Mouse (Mus musculus) G1E-ER4 (cell line): ENCODE measurements around the gene Zfp64. TPM values are rescaled to one million over a fixed set of nuclear protein-coding genes. Genes with fewer than 3 reads are reported as not detected.

Experiments
- GATA1 ChIP-seq: IDR thresholded peaks from one replicate; pipeline ENCODE4 v1.8.0; 2012; ENCODE audit warnings: low read length, inconsistent platforms
- polyA plus RNA-seq: library from polyadenylated mRNA; stranded (reverse); fragments of >175 nt; gene quantifications from 2 replicates; pipeline ENCODE4 v1.2.3, GENCODE M21; 2012

Zfp64 gene
- polyA plus RNA-seq, 1 experiment, result 119 TPM

DNA sequence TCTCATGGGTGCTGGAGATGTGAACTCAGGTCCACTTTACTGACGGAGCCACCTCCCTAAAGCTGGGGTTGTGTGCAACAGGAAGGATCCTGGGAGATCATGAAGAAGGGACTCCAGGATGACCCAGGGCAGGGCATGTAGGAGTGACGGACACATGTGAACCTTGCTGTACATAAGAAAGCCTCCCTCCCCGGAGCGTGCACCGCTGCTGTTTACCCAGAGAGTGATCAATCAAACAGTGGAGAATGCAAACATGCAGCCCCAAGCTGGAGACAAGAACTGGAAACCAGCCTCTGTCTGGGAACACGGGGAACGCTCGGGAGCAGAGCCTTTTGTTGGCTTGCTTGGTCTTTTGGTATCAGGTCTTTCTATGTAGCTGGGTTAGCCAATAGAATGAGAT is 76.7 kb downstream of the Zfp64 start:
- no peak for TF ChIP-seq GATA1

DNA sequence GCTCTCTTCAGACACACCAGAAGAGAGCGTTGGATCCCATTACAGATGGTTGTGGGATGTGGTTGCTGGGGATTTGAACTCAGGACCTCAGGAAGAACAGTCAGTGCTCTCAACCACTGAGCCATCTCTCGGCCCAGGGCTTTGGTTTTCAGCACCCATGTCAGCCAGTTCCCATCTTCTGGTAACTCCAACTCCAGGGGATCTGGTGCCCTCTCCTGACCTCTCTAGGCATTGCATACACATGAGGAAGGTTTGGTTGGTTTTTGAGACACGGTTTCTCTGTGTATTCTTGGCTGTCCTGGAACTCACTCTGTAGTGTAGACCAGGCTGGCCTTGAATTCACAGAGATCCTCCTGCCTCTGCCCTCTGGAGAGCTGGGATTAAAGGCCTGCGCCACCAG is 77.2 kb downstream of the Zfp64 start:
- TF ChIP-seq GATA1, result no peak

DNA sequence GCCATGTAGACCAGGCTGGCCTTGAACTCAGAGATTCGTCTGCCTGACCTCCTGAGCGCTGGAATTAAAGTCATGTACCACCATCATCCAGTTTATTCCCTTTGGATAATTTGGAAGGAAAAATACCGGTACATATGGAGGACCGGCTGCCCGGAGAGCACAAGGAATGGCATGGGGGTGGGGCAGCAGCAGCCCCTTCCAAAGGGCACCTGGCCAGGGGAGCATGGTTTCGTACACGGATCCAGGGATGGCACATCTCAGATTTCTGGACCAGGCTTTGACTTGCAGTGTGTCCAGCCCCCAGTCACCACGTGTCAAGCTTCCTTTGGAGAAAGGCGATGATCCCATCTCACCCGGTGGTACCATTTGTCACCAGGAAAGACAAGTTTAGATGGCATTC is 78.8 kb downstream of the Zfp64 start:
- TF ChIP-seq GATA1, result no peak

DNA sequence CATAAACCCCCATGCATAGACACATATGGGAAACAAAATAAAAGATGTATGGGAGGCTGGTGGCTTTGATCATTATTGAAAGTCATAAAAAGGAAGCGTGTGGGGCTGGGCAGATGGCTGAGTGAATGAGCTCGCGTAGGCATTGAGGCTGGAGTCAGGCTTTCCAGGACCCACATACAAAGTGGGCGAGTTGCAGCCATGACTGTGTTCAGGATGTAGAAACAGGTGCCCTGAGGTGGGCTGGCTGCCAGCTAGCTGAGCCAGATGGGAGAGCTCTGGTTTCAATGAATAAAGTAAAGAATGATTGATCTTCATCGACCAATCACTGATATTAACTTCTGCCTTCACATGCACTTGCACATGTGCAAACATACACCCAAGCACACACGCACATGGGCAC is 80.9 kb downstream of the Zfp64 start:
- no peak for TF ChIP-seq GATA1

DNA sequence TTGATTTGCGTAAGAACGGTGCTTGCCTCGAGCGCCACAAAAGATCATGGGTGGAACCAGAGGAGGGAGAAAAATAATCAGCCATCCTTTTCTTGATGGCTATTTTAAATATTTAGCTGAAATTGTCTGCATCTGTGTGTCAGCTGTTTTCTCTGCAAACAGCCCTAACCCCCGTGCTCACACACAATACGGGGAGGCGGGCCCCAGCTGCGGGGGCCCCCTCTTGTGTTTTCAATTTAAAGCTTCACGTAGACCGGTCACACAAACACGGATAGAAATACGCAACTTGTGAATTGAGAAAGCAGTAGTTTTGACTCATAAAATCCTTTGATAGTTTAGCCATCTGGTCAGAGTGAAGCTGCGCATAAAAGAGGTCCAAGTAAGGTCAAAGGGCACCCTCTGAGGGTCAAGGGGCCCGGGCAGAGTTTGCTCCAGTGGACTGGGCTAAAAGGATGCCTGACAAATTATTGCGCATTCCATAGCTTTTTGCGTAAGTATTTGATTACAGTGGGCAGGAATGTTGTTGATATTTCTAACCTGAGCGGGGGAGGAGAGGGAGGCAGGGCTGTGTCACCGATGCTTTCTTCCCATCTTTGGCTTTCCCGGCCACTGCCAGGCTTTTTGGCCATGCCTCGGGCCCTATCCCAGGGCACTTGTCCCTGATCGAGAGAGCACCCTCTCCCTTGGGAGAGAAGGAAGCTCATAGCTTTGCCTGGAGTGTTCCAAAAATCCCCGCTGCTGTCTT is 83.4 kb downstream of the Zfp64 start:
- no peak for TF ChIP-seq GATA1

DNA sequence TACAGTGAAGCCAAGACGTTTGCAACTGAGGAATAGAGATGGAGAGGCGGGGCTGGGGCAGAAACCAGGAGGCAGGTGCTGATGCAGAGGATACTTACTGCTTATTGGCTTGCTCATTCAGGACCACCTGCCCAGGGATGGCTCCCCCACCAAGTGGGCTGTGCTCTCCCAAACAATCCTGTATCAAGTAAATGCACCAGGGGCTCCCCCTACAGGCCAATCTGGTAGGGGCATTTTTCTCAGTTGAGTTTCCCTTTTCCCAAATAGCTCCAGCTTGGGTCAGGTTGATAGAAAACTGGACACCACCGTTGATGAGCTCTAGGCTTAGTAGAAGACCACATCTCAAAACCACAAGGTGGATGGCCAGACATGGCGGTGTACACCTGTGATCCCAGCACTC is 84.9 kb downstream of the Zfp64 start:
- TF ChIP-seq GATA1, result no peak

DNA sequence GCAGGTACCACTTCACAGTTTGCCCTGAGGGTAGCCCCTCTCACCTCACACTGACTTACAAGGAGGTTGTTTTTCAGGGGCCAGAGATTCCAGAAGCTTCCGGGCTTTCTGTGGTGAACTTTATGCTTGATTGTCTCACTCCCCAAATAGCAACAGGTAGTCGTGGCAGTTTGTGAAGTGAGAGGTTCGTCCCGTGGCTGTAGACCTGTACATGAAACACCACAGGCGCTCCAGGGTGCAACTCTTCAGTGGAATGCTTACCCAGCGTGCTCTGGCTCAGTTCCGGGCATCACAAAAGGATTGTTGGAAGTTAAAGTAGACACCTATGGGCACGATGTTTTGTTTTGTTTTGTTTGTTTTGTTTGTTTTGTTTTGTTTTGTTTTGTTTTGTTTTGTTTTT is 88.4 kb downstream of the Zfp64 start:
- no peak for TF ChIP-seq GATA1

DNA sequence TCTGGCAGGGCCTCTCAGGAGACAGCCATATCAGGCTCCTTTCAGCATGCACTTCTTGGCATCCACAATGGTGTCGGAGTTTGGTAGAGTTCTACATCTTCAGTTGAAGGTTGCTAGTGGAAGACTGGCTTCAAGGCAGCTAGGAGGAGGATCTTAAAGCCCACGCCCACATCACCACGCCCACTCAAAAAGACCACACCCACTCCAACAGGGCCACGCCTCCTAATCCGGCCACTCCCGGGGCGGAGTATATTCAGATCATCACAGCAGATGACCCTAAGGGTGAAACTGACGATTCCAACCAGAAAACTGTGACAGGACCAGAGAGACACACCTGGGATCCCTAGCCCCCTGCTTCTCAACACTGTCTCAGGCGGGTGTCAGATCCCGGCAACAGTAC is 89.0 kb downstream of the Zfp64 start:
- no peak for TF ChIP-seq GATA1

DNA sequence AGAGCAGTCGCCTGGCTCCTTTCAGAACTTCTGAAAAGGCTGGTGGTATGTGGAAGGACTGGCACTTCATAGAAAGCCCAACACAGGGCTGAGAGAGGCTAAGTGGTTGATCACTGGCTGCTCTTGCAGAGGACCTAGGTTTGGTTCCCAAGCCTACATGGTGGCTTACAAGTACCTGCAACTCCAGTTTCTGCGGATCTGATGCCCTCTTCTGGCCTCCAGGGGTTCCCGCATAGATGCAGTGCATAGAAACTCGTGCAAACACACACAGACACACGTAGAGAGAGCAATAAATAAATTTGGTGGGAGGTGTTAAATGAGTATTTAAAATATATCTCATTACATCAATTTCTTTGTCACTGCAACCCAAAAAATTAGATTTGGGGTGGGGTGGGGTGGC is 90.5 kb downstream of the Zfp64 start:
- no peak for TF ChIP-seq GATA1

DNA sequence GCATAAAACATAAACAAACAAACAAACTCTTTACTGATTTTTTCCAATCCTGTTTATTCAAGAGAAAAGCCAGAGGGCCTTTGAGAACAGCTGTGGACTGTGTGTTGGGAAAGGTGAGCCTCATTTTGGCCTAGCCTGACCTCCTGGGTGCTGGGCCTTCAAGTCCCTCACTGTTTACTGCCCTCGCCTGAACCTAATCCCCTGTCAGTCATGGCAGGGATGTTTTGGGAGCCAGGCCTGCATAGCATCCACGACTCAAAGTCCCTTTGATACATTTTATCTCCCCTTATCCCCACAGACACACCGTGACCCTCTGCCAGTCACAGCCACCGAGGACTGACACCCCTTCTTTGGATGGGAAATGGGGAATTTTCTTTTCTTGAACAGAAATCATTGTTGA is 92.7 kb downstream of the Zfp64 start:
- no peak for TF ChIP-seq GATA1

DNA sequence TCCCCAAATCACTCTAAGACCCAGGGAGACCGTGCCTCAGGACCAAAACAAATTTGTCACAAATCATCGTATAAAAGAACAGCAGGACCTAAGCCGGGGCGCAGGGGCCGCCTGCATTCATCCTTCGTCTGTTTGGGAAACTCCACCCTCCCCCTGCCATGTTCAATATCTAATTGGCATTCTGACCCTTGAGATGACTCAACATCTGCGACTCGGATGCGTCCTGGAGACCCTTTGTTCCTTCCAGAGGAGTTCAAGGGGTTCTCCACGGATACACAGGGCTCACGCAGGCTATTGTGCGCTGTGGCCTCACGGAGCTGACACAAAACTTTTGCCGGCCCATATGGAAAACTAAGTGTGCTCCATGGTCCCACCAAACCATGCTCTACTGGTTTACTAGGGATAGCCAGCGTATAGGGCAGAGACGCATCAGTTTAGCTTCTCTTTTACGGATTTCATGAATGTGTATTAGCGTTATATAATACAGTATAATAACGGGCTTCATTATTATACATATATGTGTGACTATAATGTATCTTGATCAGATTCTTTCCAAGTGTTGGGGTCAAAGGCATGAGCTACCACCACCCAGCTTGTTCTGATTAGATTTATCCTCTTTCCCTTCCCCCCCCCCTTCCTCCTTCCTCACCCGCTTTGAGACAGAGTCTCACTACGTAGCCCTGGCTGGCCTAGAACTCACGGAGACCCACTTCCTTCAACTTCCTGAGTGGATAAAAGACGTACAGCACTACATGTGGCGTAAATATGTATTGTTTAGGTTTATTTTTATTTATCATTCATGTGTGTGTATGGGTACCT is 94.3 kb downstream of the Zfp64 start:
- TF ChIP-seq GATA1, result no peak

DNA sequence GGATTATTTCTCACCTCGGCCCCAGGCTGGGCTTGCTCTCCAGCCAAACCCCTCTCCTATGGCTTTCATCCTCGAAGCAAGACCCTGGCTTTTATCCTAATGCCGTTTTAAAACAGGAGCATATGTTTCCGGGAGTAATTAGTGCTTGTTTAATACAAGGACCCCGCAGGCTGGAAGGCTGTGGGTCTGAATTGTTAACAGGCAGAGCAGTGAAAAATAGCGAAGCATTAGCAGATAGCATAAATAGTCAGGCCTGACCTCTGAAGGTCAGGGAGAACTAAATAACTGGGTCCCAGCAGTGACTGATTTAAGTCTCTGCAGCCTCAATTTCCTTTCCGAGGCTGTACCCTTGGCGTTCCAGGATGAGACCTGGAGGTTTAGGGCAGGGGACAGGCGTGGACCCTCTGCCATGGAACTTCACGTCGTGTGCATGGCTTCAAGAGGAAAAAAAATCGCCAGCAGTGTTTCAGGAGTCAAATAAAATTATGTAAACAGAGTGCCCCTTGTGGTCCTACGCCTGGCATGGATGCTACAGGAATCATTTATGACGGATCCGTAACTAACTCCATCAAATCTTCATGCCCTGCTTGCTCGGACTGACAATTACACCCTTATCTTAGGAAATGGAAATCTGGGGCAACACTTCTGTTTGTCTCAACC is 95.2 kb downstream of the Zfp64 start:
- TF ChIP-seq GATA1, result no peak

DNA sequence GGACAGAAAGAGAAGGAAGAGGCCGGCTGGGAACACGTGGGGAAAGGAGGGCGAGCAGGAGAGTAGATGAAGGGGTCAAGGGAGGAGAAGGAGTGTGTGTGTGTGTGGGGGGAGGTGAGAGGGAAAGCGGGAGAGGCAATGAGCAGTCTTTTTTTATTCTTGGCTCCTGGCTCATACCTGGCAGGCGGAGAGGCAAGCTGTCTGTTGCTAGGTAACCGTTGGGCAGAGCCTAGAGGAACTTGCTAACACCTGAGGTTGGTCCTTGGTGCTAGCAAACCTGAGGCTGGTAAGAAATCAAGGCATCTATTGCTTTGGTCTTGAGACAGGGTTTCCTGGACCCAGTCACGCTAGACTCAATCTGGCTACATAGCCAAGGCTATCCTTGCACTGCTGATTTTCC is 98.7 kb downstream of the Zfp64 start:
- no peak for TF ChIP-seq GATA1

DNA sequence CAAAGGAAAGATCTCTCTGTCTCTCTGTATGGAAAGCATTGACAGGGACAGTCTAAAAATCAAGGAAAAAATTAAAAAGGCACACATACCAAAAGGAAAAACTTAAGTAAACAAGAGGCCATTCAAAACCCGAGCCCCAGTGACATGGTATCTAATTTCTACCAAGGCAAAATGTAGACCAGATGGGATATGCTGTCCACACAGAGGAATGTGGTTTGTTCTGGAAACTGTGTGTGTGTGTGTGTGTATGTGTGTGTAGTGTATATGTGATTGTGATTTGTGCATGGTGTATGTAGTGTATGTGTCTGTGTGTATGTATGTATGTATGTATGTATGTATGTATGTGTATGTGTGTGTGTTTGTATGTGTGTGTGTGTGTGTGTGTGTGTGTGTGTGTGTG is 100.6 kb downstream of the Zfp64 start:
- no peak for TF ChIP-seq GATA1

DNA sequence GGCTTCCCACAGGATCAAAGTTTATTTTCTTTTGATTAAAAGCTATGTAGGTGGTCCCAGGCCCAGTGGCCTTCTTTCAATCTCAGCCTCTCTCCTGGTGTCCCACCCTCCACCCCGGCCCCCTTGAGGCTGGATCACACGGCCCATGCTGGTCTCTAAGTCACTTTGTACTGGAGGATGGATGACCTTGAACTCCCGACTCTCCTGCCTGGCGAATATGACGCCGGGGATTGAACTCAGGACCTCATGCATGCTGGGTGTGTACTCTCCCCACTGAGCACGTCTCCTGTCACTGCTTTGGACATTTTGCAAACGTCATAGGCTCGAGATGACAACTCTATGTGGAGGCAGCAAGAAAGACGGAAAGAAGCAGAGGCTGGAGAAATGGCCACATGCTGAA is 103.8 kb downstream of the Zfp64 start:
- TF ChIP-seq GATA1, result no peak

DNA sequence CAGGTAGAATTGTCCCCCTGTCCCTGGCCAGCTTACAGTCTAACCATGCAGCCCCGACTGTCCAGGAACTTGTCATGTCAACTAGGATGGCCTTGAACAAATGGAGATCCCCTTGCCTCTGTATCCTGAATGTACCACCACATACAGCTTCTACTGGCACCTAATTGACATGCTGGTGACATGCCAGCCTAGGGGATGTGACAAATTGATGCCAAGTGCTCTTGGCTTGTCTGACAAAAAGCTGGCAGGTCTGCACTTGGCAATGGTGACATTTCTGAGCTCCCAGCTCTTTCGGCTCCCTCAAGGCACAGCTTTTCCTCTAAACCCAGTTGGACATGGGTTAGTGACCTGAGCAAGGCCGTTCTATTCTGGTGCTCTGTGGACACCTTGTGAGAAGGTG is 106.8 kb downstream of the Zfp64 start:
- no peak for TF ChIP-seq GATA1

DNA sequence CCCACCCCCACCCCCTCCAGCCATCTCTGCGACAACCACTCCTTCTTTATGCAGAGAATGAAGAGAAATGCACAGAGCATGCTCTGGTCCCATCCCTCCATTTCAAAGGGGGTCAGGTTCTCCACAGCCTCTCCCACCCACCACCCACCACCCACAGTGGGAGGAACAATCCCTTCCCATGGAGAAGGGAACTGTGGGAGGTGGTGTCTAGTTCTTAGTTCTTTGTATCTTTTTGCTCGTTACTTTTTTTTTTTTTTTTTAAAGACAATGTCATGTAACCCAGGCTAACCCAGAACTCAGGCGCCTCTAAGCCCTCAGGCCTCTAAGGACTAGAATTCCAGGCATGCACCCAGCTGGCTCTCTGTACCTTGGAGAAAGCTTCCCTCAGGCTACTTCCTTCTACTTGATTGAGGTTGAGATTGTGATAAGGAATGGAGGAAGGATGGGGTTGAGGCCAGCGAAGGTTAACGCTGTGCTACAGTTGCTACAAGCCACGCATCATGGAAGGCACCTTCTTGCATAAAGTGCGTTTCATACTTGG is 109.1 kb downstream of the Zfp64 start:
- TF ChIP-seq GATA1, result no peak

Other genes with a start within 250 kb of the Zfp64 start
- not detected in 2 replicates for gene Atp9a, start 213.2 kb downstream of the Zfp64 start, polyA plus RNA-seq
- not detected in 2 replicates for gene Sall4, start 187.6 kb downstream of the Zfp64 start, polyA plus RNA-seq